Mouse (Mus musculus): ENCODE measurements around the gene Srsf5. TPM values are rescaled to one million over a fixed set of nuclear protein-coding genes. Genes with fewer than 3 reads are reported as not detected.

Srsf5 gene
- polyA plus RNA-seq, 1 experiment from 2014 or later = 403 TPM

DNA sequence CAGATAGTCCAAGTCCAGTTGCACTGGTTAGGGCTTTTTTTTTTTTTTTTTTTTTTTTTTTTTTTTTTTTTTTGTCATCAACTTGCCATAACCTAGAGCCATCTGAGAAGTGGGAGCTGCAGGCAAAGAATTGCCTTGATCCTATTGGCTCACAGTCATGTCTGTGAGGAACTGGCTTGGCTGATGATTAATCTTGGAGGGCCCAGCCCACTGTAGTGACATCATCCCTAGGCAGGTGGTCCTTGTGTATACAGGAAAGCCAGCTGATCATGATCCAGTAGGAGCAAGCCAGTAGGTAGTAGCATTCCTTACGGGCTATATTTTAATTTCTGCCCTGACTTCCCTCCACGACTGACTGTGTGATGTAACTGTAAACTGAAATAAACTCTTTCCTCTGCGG is 43.0 kb downstream of the Srsf5 start:
- DNase-seq (ENCODE audit: low spot score) = no peak
- no peaks in the 10 kb centered on the region for H3K36me3 ChIP-seq
- no peak overlapping the region for H3K4me3 ChIP-seq
- WGBS = 94% methylated on average over 3 of the region's 3 CpGs
- H3K4me1 ChIP-seq (replicated peaks) = peaks cover 10% of the 10 kb centered on the region
- H3K27ac ChIP-seq = no peak overlapping the region
- peaks cover 6% of the 10 kb centered on the region; the same call in 1 of the 2 replicates for H3K27me3 ChIP-seq (ENCODE audit: insufficient read depth, poor library complexity, severe bottlenecking)
- 0 out of 2 replicates have a peak, but pooled peaks cover 3% of the 10 kb centered on the region for H3K9me3 ChIP-seq

DNA sequence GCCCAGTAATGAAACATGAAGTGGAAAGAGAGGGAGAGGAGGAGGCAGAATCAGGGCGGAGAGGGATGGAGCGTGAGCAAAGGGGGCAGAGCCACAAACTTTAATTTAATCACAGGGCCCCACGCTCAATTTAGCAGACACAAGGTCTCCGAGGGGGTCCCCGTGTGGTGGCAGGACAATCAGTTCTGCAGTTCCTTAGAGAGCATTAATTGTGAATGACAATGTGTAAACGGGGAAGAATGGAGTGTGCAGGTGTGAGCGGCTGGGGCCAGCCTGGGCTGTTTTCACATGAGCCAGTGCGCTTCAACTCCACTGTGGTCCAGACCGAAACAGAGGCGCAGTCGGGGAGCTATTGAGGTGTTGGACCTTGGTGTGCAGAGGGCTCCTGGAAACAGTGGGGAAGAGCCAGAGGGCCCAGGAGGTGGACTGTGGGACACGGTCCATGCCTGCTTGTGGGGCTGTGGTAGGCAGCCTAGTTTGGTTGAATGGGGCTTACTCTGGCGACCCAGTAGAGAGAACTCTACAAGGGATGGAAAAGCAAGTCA is 45.7 kb downstream of the Srsf5 start:
- WGBS = 56% methylated on average over 13 of the region's 13 CpGs
- Histone ChIP-seq H3K9me3 (peaks cover 11% of the 10 kb centered on the region), H3K27me3 (ENCODE audit: insufficient read depth, poor library complexity, severe bottlenecking) (0 out of 2 replicates have a peak, but pooled peaks cover 6% of the 10 kb centered on the region), H3K27ac (0 out of 2 replicates have a peak overlapping the region, but pooled peaks have one; percentile 47), H3K4me1 (replicated peaks) (peaks cover 10% of the 10 kb centered on the region), H3K36me3 (no peaks in the 10 kb centered on the region), H3K4me3 (no peak overlapping the region)
- no peak for DNase-seq (ENCODE audit: low spot score)

DNA sequence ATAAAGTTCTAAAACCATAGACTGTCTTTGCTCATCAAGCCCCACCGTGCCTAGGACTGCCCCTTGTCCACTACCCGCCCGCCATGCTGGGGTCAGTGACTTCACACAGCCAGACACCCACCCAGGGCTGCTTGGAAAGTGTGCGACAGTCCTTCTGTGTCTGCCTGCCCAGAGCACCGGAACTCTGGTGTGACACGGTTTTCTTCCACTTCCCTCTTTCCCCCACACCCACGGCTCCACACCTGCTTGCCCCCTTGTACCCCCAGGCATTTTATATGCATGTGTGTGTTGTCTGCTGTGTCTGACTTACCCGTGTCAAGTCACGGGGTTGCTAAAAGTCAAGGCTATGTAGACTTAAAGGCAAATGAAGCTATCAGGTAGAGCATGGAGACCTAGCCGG is 46.5 kb downstream of the Srsf5 start:
- H3K27ac ChIP-seq = no peak overlapping the region
- H3K27me3 ChIP-seq (ENCODE audit: insufficient read depth, poor library complexity, severe bottlenecking) = 0 out of 2 replicates have a peak, but pooled peaks cover 10% of the 10 kb centered on the region
- no peak overlapping the region for H3K4me3 ChIP-seq
- H3K4me1 ChIP-seq (replicated peaks) = peaks cover 10% of the 10 kb centered on the region
- H3K36me3 ChIP-seq = no peaks in the 10 kb centered on the region
- H3K9me3 ChIP-seq = peaks cover 12% of the 10 kb centered on the region
- DNase-seq (ENCODE audit: low spot score) = no peak
- WGBS = 86% methylated on average over 10 of the region's 10 CpGs

DNA sequence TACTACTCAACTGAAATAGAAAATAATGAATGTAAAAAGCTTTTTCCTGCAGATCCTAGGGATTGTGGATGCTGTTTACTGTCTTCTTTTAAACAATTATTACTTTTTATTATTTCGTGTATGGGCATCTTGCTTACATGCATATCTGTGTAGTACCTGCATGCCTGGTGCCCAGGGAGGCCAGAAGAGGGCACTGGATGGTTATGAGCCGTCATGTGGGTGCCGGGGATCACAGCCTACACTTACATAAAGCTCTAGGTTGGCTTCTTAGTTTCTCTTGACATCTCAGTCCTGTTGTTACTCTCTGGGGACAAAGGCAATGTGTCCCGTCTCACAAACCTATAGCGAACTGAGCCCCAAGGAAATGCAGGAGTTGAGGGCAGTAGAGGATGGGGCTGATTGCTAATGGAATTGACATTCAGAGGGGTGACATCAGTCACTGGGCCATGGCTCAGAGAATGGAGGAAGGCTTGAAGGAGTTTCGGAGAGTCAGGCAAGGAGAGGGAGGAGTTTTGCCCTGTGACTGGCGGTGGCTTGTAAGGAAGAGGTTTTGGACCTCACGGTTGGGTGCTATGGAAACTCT is 47.3 kb downstream of the Srsf5 start:
- Histone ChIP-seq H3K27ac (no peak overlapping the region; the same call in 1 of the 2 replicates), H3K4me3 (no peak overlapping the region), H3K27me3 (ENCODE audit: insufficient read depth, poor library complexity, severe bottlenecking) (peaks cover 16% of the 10 kb centered on the region; the same call in 1 of the 2 replicates), H3K36me3 (no peaks in the 10 kb centered on the region), H3K4me1 (replicated peaks) (peaks cover 16% of the 10 kb centered on the region), H3K9me3 (peaks cover 12% of the 10 kb centered on the region)
- no peak for DNase-seq (ENCODE audit: low spot score)
- 79% methylated on average over 8 of the region's 8 CpGs for WGBS

DNA sequence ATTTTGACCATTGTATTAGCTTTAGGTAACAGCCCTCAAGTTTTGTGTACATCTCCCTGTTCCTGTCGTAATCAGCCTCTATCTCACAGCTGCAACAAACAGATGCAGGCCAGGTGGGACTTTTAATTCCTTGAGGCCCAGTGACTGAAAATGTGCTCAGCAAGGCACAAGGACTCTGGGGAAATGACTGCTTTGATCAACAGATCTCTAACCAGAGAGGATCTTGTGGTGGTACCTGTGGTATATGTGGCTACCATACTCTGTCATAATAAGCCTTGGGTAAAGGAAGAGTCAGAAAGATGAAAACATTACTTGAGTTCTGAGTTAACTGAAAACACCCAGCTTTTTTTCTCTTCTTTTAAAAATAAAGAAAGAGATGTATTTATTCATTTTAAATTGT is 48.5 kb downstream of the Srsf5 start:
- H3K4me1 ChIP-seq (replicated peaks) = peaks cover 27% of the 10 kb centered on the region
- no peak overlapping the region for H3K4me3 ChIP-seq
- DNase-seq (ENCODE audit: low spot score) = no peak
- H3K9me3 ChIP-seq = peaks cover 10% of the 10 kb centered on the region
- WGBS = 94% methylated on average over 1 of the region's 1 CpGs
- H3K27ac ChIP-seq = no peak overlapping the region
- peaks cover 23% of the 10 kb centered on the region; the same call in 1 of the 2 replicates for H3K27me3 ChIP-seq (ENCODE audit: insufficient read depth, poor library complexity, severe bottlenecking)
- H3K36me3 ChIP-seq = no peaks in the 10 kb centered on the region

DNA sequence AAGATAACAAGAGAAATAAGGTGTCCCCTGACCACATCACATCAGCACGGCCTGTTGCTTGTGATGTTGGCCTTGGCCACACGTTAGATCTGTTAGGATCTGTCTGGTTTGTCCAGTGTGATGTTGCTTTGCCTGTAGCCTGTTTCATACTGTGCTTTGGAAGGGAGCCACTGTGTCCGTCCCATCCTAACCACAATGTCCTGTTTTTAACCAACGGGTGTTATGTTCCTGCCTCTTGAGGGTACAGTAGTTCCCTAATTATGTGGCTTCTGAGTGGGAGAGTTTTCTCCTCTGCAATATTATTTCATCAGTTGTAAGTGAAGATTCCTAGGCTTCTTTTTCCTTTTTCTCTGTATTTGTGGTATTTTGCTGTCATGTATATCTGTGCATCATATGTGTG is 50.0 kb downstream of the Srsf5 start:
- no peak for DNase-seq (ENCODE audit: low spot score)
- Histone ChIP-seq H3K9me3 (peaks cover 10% of the 10 kb centered on the region), H3K36me3 (no peaks in the 10 kb centered on the region), H3K4me1 (replicated peaks) (peaks cover 43% of the 10 kb centered on the region), H3K27me3 (ENCODE audit: insufficient read depth, poor library complexity, severe bottlenecking) (peaks cover 37% of the 10 kb centered on the region), H3K27ac (no peak overlapping the region), H3K4me3 (no peak overlapping the region)
- WGBS = 93% methylated on average over 4 of the region's 4 CpGs

DNA sequence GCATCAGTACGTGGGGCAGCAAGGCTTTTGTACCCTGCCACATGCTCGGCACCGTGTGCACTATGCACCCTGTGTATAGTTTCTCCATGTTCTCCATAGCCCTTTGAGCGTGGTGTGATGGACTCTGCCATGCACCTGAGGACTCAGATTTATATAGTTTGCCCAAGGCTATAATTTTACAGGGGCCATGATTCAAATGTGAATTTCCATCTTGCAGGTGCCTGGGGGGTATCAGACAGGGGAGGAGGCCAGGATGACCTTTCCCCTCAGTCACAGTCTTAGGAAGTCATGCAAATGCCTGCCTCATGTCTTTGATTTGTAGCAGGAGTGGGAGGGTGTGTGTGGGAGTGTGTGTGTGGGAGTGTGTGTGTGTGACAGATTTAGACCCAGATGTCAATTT is 52.3 kb downstream of the Srsf5 start:
- no peak for DNase-seq (ENCODE audit: low spot score)
- Histone ChIP-seq H3K4me1 (replicated peaks) (peaks cover 41% of the 10 kb centered on the region), H3K9me3 (peaks cover 10% of the 10 kb centered on the region), H3K36me3 (no peaks in the 10 kb centered on the region), H3K4me3 (no peak overlapping the region), H3K27ac (peak overlapping the region; percentile 62; the same call in 1 of the 2 replicates), H3K27me3 (ENCODE audit: insufficient read depth, poor library complexity, severe bottlenecking) (peaks cover 40% of the 10 kb centered on the region)
- WGBS = 72% methylated on average over 4 of the region's 4 CpGs

DNA sequence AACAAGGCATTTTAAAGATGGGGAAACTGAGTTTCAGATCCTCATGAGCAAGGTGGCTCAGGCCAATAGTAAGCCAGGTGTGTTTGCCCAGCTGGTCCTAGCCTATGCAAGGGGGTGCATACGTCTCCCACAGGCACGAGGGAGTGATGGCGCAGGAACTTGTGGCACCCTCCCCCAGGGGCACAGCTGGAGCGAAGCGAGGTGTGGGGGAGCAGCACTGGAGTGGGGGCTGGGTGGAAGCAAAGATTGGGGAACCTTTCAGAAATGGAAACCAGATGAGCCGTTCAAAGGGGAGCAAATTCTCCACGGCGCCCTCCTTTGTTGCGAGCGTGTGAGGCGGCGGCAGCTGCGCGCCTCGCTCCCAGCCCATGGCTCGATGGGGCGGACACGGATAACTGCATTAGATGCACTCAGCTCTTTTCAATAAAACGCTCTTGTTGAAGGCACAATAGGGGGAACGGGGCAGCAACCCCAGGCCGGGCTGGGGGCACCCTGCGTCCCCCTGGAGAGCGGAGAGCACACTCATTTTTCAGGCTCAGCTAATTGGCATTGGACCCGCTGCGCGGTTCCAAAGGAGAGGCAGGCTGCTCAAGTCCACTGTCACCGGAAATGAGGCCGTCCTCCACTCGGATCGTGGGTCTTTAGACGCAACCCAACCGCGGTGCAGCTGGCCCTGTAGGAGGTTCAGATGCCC is 53.4 kb downstream of the Srsf5 start:
- Histone ChIP-seq H3K4me3 (peak overlapping the region; percentile 42), H3K4me1 (replicated peaks) (peaks cover 51% of the 10 kb centered on the region), H3K9me3 (peaks cover 10% of the 10 kb centered on the region), H3K27me3 (ENCODE audit: insufficient read depth, poor library complexity, severe bottlenecking) (peaks cover 37% of the 10 kb centered on the region), H3K27ac (peak overlapping the region; percentile 88), H3K36me3 (no peaks in the 10 kb centered on the region)
- WGBS = 2% methylated on average over 33 of the region's 33 CpGs
- peak; percentile 77 for DNase-seq (ENCODE audit: low spot score)

Other genes starting within 250 kb of the Srsf5 start
- 1.5 and 2.4 TPM in 2 replicates for gene Ccdc177, start 184.8 kb upstream of the Srsf5 start, polyA plus RNA-seq (2016; fragmentation: Nextera tagmentation; extraction: Ambion mirVana)
- 15.6 and 15.9 TPM in 2 replicates for gene Susd6, start 155.0 kb upstream of the Srsf5 start, polyA plus RNA-seq (2016; fragmentation: Nextera tagmentation; extraction: Ambion mirVana)
- 0.26 and 0.36 TPM in 2 replicates for gene Slc10a1, start 23.2 kb downstream of the Srsf5 start, polyA plus RNA-seq (2016; fragmentation: Nextera tagmentation; extraction: Ambion mirVana)
- gene Smoc1, start 81.3 kb downstream of the Srsf5 start, polyA plus RNA-seq (2016; fragmentation: Nextera tagmentation; extraction: Ambion mirVana) = 21.1 and 35.2 TPM in 2 replicates

All from hindbrain, embryonic 10.5 days (tissue).